Mouse (Mus musculus) midbrain, embryonic 10.5 days (tissue): Measurements from ENCODE around the gene Gm49387. TPM values are rescaled to one million over a fixed set of nuclear protein-coding genes. Genes with fewer than 3 reads are reported as not detected.

Experiments used
- DNase-seq: peaks from one replicate; pipeline ENCODE4 v3.0.0-alpha.2; 2017; ENCODE audit warnings: low spot score
- H3K27ac ChIP-seq: fragments of 300-500 bp; sonication (generic); replicated peaks from 2 replicates; pipeline ENCODE4 v1.5.1; 2016; ENCODE audit warnings: mild to moderate bottlenecking
- H3K27me3 ChIP-seq: fragments of 300-500 bp; sonication (generic); 2 replicates; pipeline ENCODE4 v1.6.1; 2016; ENCODE audit warnings: low read depth, mild to moderate bottlenecking; ENCODE audit not compliant: poor library complexity, severe bottlenecking
- H3K36me3 ChIP-seq: fragments of 300-500 bp; sonication (generic); 2 replicates; pipeline ENCODE4 v1.6.1; 2016; ENCODE audit warnings: mild to moderate bottlenecking, moderate library complexity
- H3K4me1 ChIP-seq: fragments of 300-500 bp; sonication (generic); 2 replicates; pipeline ENCODE4 v1.6.1; 2016
- H3K4me3 ChIP-seq: fragments of 300-500 bp; sonication (generic); 2 replicates; pipeline ENCODE4 v1.5.1; 2016; ENCODE audit warnings: mild to moderate bottlenecking, moderate library complexity
- H3K9me3 ChIP-seq: fragments of 300-500 bp; sonication (generic); replicated peaks from 2 replicates; pipeline ENCODE4 v1.6.1; 2016; ENCODE audit warnings: mild to moderate bottlenecking
- WGBS: fragments of 180-500 bp; shearing (Covaris S2); methylation state at CpG from one replicate; pipeline ENCODE4 v1.1.7; 2016; 5-methylcytosine and 5-hydroxymethylcytosine counted together
- polyA plus RNA-seq: library from polyadenylated mRNA; unstranded; fragments of >200 nt; fragmentation: Nextera tagmentation; extraction: Ambion mirVana; gene quantifications from 2 replicates; pipeline ENCODE4 v1.2.1, GENCODE M21; 2016

Gm49387 gene
- polyA plus RNA-seq, 1 experiment from 2014 or later, result 0.12 TPM

DNA sequence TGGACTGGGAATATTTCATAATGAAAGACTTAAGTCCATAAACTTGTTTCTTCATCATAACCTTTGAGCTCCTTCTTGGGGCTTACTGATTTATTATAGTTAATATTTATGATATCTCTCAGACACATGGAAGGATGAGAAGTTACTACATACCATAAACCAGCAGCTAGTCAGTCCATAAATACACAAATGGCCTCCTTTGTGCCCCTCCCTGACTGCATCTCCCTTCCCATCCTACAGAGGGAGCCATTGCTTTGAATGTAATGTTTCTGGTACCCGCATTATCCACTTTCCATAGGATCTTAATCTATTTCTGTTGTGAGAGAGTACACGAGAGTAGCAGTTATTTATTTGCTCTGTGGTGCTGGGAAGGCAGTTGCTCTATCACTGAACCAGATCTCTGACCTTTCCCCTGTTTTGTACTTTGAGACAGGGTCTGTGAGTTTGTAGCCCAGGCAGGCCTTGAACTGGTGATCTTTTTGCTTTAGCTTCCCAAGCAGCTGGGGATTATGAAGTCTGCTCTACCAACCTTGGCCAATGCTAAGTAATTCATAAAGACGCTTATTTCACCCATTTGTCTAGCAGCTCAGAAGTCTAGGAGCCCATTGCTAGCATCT is 4.4 kb upstream of the Gm49387 start:
- WGBS, result 70% methylated on average over 3 of the region's 3 CpGs
- H3K9me3 ChIP-seq, result no peaks in the 10 kb centered on the region
- peaks cover 14% of the 10 kb centered on the region for H3K4me1 ChIP-seq
- no peaks in the 10 kb centered on the region for H3K27me3 ChIP-seq
- no peaks in the 10 kb centered on the region for H3K36me3 ChIP-seq
- no peak overlapping the region for H3K27ac ChIP-seq
- no peak for DNase-seq
- H3K4me3 ChIP-seq, result no peak overlapping the region

DNA sequence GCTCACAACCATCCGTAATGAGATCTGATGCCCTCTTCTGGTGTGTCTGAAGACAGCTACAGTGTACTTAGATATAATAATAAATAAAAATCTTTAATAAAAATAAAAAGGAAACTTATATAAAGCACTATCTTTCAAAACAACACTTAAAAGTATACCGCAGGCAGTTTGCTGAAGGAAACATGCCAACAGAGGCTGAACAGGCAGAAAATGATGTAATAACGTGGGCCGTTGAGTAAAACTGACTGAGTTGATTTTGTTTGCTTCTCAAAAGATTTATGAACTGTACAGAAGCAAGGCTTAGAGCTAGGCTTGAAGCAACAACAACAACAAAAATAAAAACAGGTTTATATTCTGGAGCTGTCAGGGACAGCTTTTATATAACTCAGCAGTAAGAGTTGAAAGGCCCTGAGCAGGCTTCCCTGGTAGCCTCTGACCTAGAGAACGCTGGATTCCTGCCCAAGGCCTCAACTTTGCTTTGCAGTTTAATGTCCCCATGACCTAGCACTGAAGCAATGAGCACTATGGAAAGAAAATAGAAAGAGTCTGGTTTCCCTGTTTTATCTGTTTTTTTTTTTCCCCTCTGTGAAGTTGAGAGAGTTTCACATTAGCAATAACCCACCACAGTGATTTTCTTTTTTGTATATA is 3.6 kb upstream of the Gm49387 start:
- no peaks in the 10 kb centered on the region for H3K9me3 ChIP-seq
- H3K27ac ChIP-seq, result no peak overlapping the region
- 92% methylated on average over 5 of the region's 5 CpGs for WGBS

DNA sequence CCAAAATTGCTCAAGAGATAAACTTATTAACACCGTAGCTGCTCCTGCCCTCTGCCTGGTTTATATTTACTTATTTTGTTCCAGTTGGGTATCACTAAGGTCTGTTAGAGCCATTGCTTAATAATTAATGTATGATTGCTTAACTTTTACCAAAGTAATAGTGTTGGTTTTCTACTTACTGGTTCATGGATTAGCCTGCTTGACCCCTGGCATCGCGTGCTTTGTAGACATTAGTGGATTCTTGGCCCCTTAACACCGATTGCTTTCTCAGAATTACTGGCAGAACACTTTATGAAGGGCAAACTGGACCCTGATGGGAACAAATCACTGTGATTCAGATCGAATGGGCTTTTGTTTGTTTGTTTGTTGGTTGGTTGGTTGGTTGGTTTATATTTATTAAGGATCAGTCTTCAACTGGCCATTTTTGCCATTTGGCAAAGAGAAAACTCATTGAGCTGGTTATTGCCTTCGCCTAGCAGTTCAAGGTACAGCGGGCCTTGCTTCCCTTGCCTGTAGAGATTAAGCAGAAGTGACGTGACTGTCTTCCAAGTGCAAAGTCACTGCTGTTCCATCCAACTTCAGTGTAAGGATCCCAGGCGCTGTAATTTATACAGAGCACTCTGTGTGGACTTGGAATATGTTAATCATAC is 953 bp upstream of the Gm49387 start:
- peak overlapping the region; percentile 89 for H3K27ac ChIP-seq
- WGBS, result 76% methylated on average over 9 of the region's 9 CpGs
- no peaks in the 10 kb centered on the region for H3K36me3 ChIP-seq

More for the DNA sequence above, 3.6 kb upstream of the Gm49387 start:
- H3K36me3 ChIP-seq, result no peaks in the 10 kb centered on the region
- no peaks in the 10 kb centered on the region for H3K27me3 ChIP-seq
- H3K4me3 ChIP-seq, result no peak overlapping the region
- H3K4me1 ChIP-seq, result peaks cover 18% of the 10 kb centered on the region
- no peak for DNase-seq

DNA sequence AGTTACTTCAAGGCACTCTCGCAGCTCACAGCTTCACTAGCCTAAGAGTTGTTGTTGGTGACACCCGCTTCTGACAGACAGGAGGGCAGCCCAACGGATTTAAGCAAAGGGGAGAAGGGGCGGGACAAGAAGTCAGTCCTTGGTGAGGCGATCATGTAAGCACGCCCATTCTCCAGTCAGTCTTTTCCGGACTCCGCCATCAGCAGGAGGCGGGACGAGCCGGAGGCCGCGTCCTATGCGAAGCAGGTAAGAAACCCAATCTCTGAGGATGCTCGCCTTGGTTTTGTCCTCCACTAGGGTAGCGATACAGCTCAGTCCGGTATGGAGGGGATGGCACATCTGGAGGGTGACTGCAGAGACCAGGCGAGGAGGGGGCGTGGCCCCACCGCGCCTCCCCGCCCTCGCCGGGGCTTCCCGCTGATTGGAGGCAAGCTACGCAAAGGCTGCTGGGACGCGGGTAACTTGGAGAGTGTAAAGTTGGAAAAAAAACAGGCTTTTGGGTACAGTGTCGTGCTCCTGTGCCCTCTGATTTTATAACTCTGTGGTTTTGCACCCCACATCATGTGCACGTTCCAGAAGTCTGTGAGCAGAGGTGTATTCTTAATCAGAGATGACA is 320 bp upstream of the Gm49387 start, which contains the start of the genes Btd and Hacl1:
Btd (plus strand) TSS at position 139 of the 616 bp plus-strand sequence.
Hacl1 (minus strand) TSS at position 397 of the 616 bp plus-strand sequence.
- Histone ChIP-seq H3K4me1 (peaks cover 18% of the 10 kb centered on the region), H3K9me3 (no peaks in the 10 kb centered on the region), H3K36me3 (no peaks in the 10 kb centered on the region), H3K4me3 (peak within 1 kb of the TSS; percentile 72), H3K27ac (peak within 1 kb of the TSS; percentile 89), H3K27me3 (no peaks in the 10 kb centered on the region)
- peak; percentile 91 for DNase-seq
- under 1% methylated on average over 30 of the region's 30 CpGs for WGBS

More for the DNA sequence above, 953 bp upstream of the Gm49387 start:
- H3K9me3 ChIP-seq, result no peaks in the 10 kb centered on the region
- H3K4me3 ChIP-seq, result peak overlapping the region; percentile 72
- DNase-seq, result no peak
- no peaks in the 10 kb centered on the region for H3K27me3 ChIP-seq
- H3K4me1 ChIP-seq, result peaks cover 18% of the 10 kb centered on the region

DNA sequence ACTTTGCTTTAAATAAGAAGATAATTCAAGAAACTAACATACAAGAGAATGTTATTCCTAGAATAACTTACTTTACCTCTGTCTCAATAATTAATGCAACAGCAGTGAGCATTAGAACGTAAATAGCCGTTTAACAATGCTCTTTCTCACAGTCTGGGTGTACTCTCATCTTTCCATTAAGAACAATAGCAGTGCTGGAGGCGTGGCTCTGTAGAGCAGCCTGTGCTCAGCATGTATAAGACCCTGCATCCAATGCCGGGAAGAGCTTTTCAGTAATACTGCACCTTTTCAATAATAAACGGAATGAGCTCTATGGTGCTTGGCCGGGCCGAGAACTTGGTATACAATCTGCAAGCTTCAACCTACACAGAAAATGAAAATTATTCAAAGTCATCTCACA is 10.0 kb downstream of the Gm49387 start:
- 65% methylated on average over 7 of the region's 7 CpGs for WGBS
- Histone ChIP-seq H3K36me3 (no peaks in the 10 kb centered on the region), H3K27me3 (no peaks in the 10 kb centered on the region), H3K9me3 (no peaks in the 10 kb centered on the region), H3K4me1 (no peaks in the 10 kb centered on the region), H3K27ac (no peak overlapping the region), H3K4me3 (no peak overlapping the region)
- DNase-seq, result no peak

DNA sequence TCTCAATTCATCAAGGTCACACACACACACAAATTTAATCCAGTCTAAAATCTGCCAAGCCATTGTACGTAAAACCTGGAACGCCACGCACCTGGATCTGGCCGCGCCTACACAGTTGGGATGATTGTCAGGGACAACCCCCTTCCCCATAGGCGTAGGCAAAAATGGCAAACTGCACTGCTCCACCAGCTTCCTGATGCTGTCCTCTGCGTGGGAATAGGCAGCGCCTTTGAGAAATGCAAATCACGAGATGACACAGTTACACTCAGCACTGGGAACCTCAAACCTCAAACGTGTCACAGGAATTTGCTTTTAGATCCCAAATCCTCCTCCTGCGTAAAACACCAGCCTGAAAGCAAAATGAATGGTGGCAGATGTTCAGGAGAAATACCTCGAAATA is 17.9 kb downstream of the Gm49387 start:
- no peak overlapping the region for H3K4me3 ChIP-seq
- H3K9me3 ChIP-seq, result no peaks in the 10 kb centered on the region
- no peaks in the 10 kb centered on the region for H3K27me3 ChIP-seq
- DNase-seq, result no peak
- H3K4me1 ChIP-seq, result no peaks in the 10 kb centered on the region
- no peak overlapping the region for H3K27ac ChIP-seq
- no peaks in the 10 kb centered on the region for H3K36me3 ChIP-seq
- 88% methylated on average over 12 of the region's 12 CpGs for WGBS

DNA sequence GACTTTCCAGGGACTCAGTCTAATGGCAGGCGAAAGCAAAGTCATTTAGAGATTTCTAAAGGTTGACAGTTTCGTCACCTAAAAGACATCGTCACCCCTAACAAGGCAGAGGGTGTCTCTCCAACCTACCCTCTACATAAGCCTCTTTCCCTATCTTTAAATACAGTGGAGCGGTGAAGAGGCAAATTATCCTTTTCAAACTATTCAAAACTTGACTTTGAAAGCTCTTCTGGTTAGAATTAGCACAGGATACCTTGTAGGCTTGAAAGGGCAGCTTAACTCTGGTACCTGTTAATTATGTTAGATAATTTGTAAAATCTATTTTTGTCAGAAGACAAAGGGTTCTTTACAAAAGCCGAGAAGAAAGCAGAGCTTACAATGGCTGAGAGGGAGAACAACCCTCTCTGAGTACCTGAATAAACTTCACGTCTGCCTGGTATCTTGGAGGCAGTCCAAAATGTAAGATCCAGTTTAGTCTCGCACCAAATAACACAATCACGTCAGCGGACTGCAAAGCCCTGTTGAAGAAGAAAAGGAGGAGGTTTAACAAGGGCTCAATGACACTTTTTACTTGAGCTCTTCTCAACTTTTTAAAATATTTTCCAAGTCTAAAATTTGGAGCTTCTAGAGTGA is 20.0 kb downstream of the Gm49387 start:
- WGBS, result 82% methylated on average over 9 of the region's 9 CpGs
- Histone ChIP-seq H3K4me1 (no peaks in the 10 kb centered on the region), H3K27me3 (no peaks in the 10 kb centered on the region), H3K36me3 (no peaks in the 10 kb centered on the region), H3K4me3 (no peak overlapping the region), H3K27ac (no peak overlapping the region), H3K9me3 (no peaks in the 10 kb centered on the region)
- no peak for DNase-seq

DNA sequence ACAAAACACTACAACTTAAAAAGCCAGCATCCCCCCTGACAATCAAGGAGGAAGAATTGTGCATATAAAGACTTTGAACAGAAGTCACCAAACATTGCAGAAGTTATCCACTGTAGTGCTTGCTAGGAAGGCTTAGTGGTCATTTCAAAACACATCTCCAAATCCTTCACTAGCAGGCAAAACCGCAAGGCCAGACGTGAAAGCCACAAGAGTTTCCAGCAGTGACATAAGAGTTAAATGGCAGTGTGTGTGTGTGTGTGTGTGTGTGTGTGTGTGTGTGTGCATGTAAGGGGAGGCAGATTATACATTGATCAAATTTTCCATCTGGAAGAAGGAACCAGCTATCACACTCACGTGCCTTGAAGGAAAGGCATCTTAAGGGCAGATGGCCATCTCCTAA is 22.7 kb downstream of the Gm49387 start:
- Histone ChIP-seq H3K27ac (no peak overlapping the region), H3K9me3 (no peaks in the 10 kb centered on the region), H3K4me3 (no peak overlapping the region), H3K36me3 (no peaks in the 10 kb centered on the region), H3K27me3 (no peaks in the 10 kb centered on the region), H3K4me1 (no peaks in the 10 kb centered on the region)
- DNase-seq, result no peak
- whole genome bisulfite sequencing, result 92% methylated on average over 3 of the region's 3 CpGs

DNA sequence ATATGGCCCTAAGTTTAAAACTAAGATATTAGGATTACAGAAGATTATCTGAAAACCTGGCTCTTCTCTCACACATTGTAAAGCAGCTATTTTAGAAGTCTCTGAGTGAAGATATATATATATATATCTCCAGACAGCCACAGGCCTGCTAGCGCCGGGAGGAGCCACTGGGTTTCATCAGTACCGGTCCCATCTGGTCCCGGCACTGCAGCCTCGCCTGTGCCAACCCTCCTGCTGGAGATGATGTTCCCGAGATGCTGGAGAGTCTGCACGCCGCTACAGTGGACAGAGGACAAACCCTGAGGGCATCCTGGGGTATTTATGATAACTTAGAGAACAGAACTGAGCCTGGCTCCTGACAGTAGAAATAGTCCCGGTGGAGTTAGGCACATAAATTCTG is 23.5 kb downstream of the Gm49387 start:
- Histone ChIP-seq H3K4me3 (no peak overlapping the region), H3K27ac (no peak overlapping the region), H3K4me1 (no peaks in the 10 kb centered on the region), H3K36me3 (no peaks in the 10 kb centered on the region), H3K27me3 (no peaks in the 10 kb centered on the region), H3K9me3 (no peaks in the 10 kb centered on the region)
- 91% methylated on average over 9 of the region's 9 CpGs for WGBS
- no peak for DNase-seq

DNA sequence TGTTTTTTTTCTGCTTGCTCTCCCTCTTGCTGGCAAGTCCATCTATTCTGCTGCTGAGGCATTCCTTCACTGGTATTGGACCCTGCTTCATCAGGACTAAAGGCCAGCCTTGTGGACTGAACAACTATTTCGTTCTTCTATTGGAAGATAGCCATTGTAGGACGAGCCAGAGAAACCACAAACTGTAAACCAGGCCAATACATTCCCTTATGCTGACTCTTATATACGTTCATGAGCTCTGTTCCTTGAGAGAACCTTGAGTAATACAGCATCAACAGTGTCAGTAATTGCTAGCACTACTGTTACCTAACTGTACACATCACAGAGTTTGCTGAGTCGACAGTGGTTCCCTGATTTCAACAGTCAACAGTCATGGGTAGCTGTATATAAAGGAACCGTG is 27.0 kb downstream of the Gm49387 start:
- DNase-seq, result no peak
- Histone ChIP-seq H3K27ac (no peak overlapping the region), H3K27me3 (no peaks in the 10 kb centered on the region), H3K4me3 (no peak overlapping the region), H3K9me3 (no peaks in the 10 kb centered on the region), H3K36me3 (no peaks in the 10 kb centered on the region), H3K4me1 (no peaks in the 10 kb centered on the region)
- WGBS, result 89% methylated on average over 5 of the region's 5 CpGs

DNA sequence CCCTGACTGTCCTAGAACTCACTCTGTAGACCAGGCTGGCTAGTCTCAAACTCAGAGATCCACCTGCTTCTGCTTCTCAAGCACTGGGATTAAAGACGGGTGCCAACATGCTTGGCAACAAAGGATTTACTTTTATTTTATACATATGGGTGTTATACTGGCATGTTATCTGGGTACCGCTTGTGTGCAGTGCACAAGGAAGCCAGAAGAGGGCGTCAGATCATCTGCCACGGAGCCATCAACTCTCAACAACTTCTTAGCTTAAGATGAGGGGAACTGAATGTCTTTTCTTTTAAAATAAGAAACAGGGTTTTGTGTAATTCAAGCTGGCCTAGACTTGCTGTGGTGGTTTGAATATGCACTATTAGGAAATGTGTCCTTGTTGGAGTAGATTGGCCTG is 28.7 kb downstream of the Gm49387 start:
- DNase-seq, result no peak
- Histone ChIP-seq H3K9me3 (no peaks in the 10 kb centered on the region), H3K4me3 (no peak overlapping the region), H3K27ac (no peak overlapping the region), H3K36me3 (no peaks in the 10 kb centered on the region), H3K27me3 (no peaks in the 10 kb centered on the region), H3K4me1 (no peaks in the 10 kb centered on the region)
- 61% methylated on average over 4 of the region's 4 CpGs for WGBS

DNA sequence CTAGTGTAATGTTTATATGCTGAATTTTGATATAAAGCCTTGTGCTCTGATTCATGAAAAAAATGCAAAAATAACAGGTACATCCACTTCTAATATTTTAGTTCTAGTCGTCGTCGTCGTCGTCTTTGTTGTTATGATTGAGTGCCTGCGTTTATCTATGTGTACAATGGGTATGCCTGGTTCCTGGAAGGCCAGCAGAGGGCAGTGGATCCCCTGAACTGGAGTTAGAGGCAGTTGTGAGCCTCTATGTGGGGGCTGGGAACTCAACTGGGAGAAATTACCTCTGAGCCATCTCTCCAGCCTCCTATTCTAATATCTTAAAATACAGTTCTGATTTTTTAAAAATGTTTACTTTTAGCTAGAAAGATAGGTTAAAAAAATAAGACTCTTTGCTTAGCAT is 35.2 kb downstream of the Gm49387 start:
- no peak for DNase-seq
- Histone ChIP-seq H3K4me1 (no peaks in the 10 kb centered on the region), H3K9me3 (no peaks in the 10 kb centered on the region), H3K27ac (no peak overlapping the region), H3K27me3 (no peaks in the 10 kb centered on the region), H3K4me3 (no peak overlapping the region), H3K36me3 (no peaks in the 10 kb centered on the region)
- 57% methylated on average over 6 of the region's 6 CpGs for WGBS
